Mouse (Mus musculus) CH12F3 (cell line): ENCODE measurements around the gene Slfn2.

Source experiments
- in situ Hi-C: fragments of 300-500 bp; cut with MboI; formaldehyde crosslinking; loops from 2 replicates; pipeline ENCODE4 v1.14.3; 2020; ENCODE audit warnings: low sequenced_read_pairs

Gene Slfn2

GRCm38 (mm10) chr11:83070321-83070970, 5.5 kb downstream of the Slfn2 start:
- in situ Hi-C loops, result no loop called here

- in situ Hi-C loops, result no loop called here
Observed at GRCm38 (mm10) chr11:83077714-83078422, 13.0 kb downstream of the Slfn2 start.

- in situ Hi-C loops, result no loop called here
Observed at GRCm38 (mm10) chr11:83078423-83079140, 13.7 kb downstream of the Slfn2 start.

- in situ Hi-C loops, result no loop called here
Observed at GRCm38 (mm10) chr11:83079487-83080199, 14.7 kb downstream of the Slfn2 start.

DNA sequence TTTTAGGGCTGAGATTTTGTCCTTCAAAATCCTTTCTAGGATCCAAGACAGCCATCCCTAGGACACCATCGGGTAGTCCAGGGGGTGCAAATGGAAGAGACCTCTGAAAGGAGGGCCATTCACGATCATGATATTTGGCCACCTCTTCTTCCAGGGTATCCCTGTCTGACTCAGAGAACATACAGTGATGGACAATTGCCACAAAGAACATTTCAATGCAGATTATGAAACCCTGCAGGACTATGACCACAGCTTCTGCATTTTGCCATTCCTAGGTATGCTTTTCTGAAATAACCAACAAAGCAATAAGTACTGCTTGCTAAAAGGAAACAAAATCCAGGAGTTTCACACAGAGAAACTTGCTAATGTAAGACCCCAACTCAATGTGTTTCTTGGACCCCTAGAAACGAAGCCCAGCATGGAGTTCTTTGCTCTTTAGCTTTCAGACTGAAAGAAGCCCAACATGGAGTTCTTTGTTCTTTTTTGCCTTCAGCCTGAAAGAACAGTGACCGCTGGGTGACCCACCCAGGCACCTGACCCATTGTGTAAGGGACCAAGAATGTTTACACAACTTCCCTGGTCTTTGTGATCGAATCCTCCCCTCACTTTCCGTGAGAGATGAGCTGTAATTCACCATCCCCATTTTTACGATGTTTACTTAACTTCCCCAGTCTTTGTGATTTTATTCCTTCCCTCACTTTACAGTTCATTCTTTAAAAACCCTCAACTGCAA, 18.0 kb downstream of the Slfn2 start:
- in situ Hi-C loops, result no loop called here

DNA sequence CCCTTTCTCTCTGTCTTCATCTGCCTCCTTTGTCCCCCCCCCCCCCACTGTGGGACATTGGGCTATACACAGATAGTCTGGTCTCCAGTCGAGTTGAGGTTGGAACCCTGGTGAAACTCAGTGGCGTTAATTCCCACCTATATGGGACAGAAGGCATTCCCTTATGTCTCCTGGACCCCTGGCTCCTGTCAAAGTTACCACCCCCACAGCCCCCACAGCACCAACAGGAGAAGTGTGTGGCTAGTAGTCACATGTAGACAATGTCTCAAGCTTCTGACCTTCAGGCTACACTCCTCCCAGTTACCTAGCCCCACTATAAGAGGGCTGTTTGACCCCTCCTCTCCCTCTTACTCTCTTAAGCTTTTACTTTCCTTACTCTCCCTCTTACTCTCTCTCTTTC, 19.2 kb downstream of the Slfn2 start:
- in situ Hi-C loops, result no loop called here

DNA sequence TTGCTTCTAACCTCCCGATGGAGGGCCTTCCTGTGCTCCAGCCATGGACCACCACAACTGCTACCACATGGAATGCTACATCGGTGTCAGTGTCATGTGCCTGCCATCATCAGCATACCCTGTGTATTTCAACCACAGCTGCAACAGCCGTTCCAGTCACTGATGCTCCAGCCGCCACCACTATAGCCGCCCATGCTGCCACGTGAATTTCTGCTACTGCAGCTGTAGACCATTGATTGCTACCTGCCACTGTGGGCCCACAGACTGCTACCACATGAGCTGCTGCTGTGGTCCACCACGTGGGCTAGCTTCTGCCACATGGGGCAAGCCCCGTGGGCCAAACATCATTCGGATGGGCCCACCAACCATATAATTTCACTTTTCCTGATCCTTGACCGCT, 19.8 kb downstream of the Slfn2 start:
- in situ Hi-C loops, result no loop called here

DNA sequence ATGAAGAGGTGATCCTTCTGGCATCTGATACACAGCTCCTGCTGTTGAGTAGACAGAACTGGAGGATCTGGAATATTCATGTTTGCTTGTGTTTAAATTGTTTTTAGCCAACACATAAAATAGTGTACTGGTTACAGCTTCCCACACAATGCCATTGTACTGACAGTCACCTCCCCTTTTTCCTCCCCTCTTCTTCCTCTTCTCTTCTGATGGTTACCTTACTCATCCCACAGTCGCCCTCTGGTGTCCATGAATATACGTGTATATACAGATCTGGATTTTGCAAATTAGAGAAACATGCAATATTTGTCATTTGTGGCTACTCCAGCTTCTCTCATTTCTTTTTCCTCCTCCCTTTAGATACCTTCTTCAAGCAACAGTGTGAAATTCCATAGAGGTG, 50.2 kb downstream of the Slfn2 start:
- in situ Hi-C loops, result no loop called here

- in situ Hi-C loops, result no loop called here
Observed at GRCm38 (mm10) chr11:83116597-83117227, 51.8 kb downstream of the Slfn2 start, which contains the start of gene Slfn1. Slfn1 (plus strand) TSS chr11:83116849.

DNA sequence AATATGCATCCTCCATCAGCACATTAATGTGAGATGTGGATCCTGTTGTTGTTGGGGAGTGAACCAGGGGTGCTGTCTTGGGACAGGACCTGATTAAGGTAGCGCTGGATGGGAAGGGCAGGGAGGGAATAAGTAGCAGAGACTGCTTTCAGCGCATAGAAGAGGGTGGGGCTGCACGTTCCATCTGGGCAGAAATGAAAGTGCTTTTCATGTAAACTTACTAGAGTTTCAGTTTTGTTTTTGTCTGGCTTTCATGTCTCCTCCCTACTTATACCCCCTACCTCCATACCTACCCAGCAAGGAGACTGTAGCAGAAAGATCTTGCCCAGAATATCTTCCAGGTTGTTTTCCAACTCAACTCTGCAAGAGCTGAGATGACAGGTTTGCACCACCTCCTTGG, 53.1 kb downstream of the Slfn2 start:
- in situ Hi-C loops, result no loop called here
